Mouse (Mus musculus) stomach, embryonic 15.5 days (tissue): Measurements from ENCODE around the gene Adamts8. TPM values are rescaled to one million over a fixed set of nuclear protein-coding genes. Genes with fewer than 3 reads are reported as not detected.
A peak's percentile ranks its signal among the peaks of the same experiment; 100 is the strongest.

ENCODE experiments used
- ATAC-seq: fragments of 200-750 bp; cut with Nextera tagmentation; 2 replicates; pipeline ENCODE4 v1.8.0; 2017; ENCODE audit warnings: low read depth, moderate number of reproducible peaks, moderate TSS enrichment; ENCODE audit not compliant: insufficient read depth, low FRiP score
- H3K27ac ChIP-seq: fragments of 300-500 bp; sonication (generic); 2 replicates; pipeline ENCODE4 v1.5.1; 2015; ENCODE audit warnings: mild to moderate bottlenecking, inconsistent platforms
- H3K27me3 ChIP-seq: fragments of 300-500 bp; sonication (generic); replicated peaks from 2 replicates; pipeline ENCODE4 v1.6.1; 2015; ENCODE audit warnings: inconsistent platforms
- H3K36me3 ChIP-seq: fragments of 300-500 bp; sonication (generic); 2 replicates; pipeline ENCODE4 v1.6.1; 2015; ENCODE audit warnings: inconsistent platforms
- H3K4me1 ChIP-seq: fragments of 300-500 bp; sonication (generic); 2 replicates; pipeline ENCODE4 v1.6.1; 2015; ENCODE audit warnings: inconsistent platforms
- H3K4me2 ChIP-seq: fragments of 300-500 bp; sonication (generic); 2 replicates; pipeline ENCODE4 v1.6.1; 2015; ENCODE audit warnings: mild to moderate bottlenecking, inconsistent platforms
- H3K4me3 ChIP-seq: fragments of 300-500 bp; sonication (generic); replicated peaks from 2 replicates; pipeline ENCODE4 v1.5.1; 2015; ENCODE audit warnings: inconsistent platforms
- H3K9ac ChIP-seq: fragments of 300-500 bp; sonication (generic); 2 replicates; pipeline ENCODE4 v1.6.1; 2015; ENCODE audit warnings: inconsistent platforms
- H3K9me3 ChIP-seq: fragments of 300-500 bp; sonication (generic); 2 replicates; pipeline ENCODE4 v1.6.1; 2016; ENCODE audit warnings: inconsistent platforms
- WGBS: fragments of 180-500 bp; shearing (Covaris S2); methylation state at CpG from one replicate; pipeline ENCODE4 v1.1.7; 2015; 5-methylcytosine and 5-hydroxymethylcytosine counted together
- polyA plus RNA-seq: library from polyadenylated mRNA; unstranded; fragments of >200 nt; fragmentation: Nextera tagmentation; extraction: Ambion mirVana; gene quantifications from 2 replicates; pipeline ENCODE4 v1.2.1, GENCODE M21; 2015

Adamts8 gene
- polyA plus RNA-seq, 1 experiment from 2014 or later, result 10.5 TPM

- H3K27me3 ChIP-seq, result no peaks in the 10 kb centered on the region
- H3K4me1 ChIP-seq, result no peaks in the 10 kb centered on the region
- no peaks in the 10 kb centered on the region for H3K9me3 ChIP-seq
- ATAC-seq, result peak; percentile 60; the same call in 1 of the 2 replicates
- no peak overlapping the region for H3K9ac ChIP-seq
- H3K36me3 ChIP-seq, result no peaks in the 10 kb centered on the region
- 54% methylated on average over 12 of the region's 12 CpGs for WGBS
- H3K4me3 ChIP-seq, result no peak overlapping the region
- no peak overlapping the region for H3K4me2 ChIP-seq
- H3K27ac ChIP-seq, result no peak overlapping the region
Measured at GRCm38 (mm10) chr9:30996590-30997562, 54.5 kb downstream of the Adamts8 start.

GRCm38 (mm10) chr9:31000641-31001040, 58.3 kb downstream of the Adamts8 start:
- 71% methylated on average over 10 of the region's 10 CpGs for WGBS
- Histone ChIP-seq H3K36me3 (no peaks in the 10 kb centered on the region), H3K4me3 (no peak overlapping the region), H3K4me2 (no peak overlapping the region), H3K9me3 (no peaks in the 10 kb centered on the region), H3K4me1 (no peaks in the 10 kb centered on the region), H3K9ac (no peak overlapping the region), H3K27me3 (no peaks in the 10 kb centered on the region), H3K27ac (no peak overlapping the region)
- ATAC-seq, result no peak

GRCm38 (mm10) chr9:31002528-31002927, 60.2 kb downstream of the Adamts8 start:
- H3K4me2 ChIP-seq, result no peak overlapping the region
- no peak for ATAC-seq
- WGBS, result 86% methylated on average over 4 of the region's 4 CpGs

GRCm38 (mm10) chr9:31009334-31009733, 67.0 kb downstream of the Adamts8 start:
- Histone ChIP-seq H3K27me3 (no peaks in the 10 kb centered on the region), H3K9me3 (no peaks in the 10 kb centered on the region), H3K9ac (no peak overlapping the region), H3K4me3 (no peak overlapping the region), H3K4me2 (no peak overlapping the region), H3K4me1 (no peaks in the 10 kb centered on the region), H3K27ac (no peak overlapping the region), H3K36me3 (no peaks in the 10 kb centered on the region)
- ATAC-seq, result no peak
- WGBS, result 81% methylated on average over 2 of the region's 2 CpGs

More at GRCm38 (mm10) chr9:31002528-31002927, 60.2 kb downstream of the Adamts8 start:
- Histone ChIP-seq H3K4me3 (no peak overlapping the region), H3K4me1 (no peaks in the 10 kb centered on the region), H3K36me3 (no peaks in the 10 kb centered on the region), H3K27me3 (no peaks in the 10 kb centered on the region), H3K9me3 (no peaks in the 10 kb centered on the region), H3K9ac (no peak overlapping the region), H3K27ac (no peak overlapping the region)

GRCm38 (mm10) chr9:31010040-31010439, 67.7 kb downstream of the Adamts8 start:
- Histone ChIP-seq H3K36me3 (no peaks in the 10 kb centered on the region), H3K27ac (no peak overlapping the region), H3K27me3 (no peaks in the 10 kb centered on the region), H3K9ac (no peak overlapping the region), H3K4me3 (no peak overlapping the region), H3K4me1 (no peaks in the 10 kb centered on the region), H3K9me3 (no peaks in the 10 kb centered on the region), H3K4me2 (no peak overlapping the region)
- WGBS, result 58% methylated on average over 3 of the region's 3 CpGs
- no peak for ATAC-seq

GRCm38 (mm10) chr9:31010749-31011148, 68.4 kb downstream of the Adamts8 start:
- no peaks in the 10 kb centered on the region for H3K9me3 ChIP-seq
- H3K4me2 ChIP-seq, result no peak overlapping the region
- no peak overlapping the region for H3K4me3 ChIP-seq
- no peak for ATAC-seq
- no peak overlapping the region for H3K9ac ChIP-seq
- 53% methylated on average over 3 of the region's 3 CpGs for WGBS
- H3K27me3 ChIP-seq, result no peaks in the 10 kb centered on the region
- H3K36me3 ChIP-seq, result no peaks in the 10 kb centered on the region
- no peaks in the 10 kb centered on the region for H3K4me1 ChIP-seq
- H3K27ac ChIP-seq, result no peak overlapping the region

GRCm38 (mm10) chr9:31011533-31011932, 69.2 kb downstream of the Adamts8 start:
- no peak overlapping the region for H3K9ac ChIP-seq
- ATAC-seq, result peak; percentile 31; the same call in 1 of the 2 replicates
- no peak overlapping the region for H3K4me3 ChIP-seq
- H3K4me2 ChIP-seq, result no peak overlapping the region
- H3K9me3 ChIP-seq, result no peaks in the 10 kb centered on the region
- H3K36me3 ChIP-seq, result no peaks in the 10 kb centered on the region
- no peaks in the 10 kb centered on the region for H3K27me3 ChIP-seq
- H3K27ac ChIP-seq, result peak overlapping the region; percentile 13; the same call in 1 of the 2 replicates
- no peaks in the 10 kb centered on the region for H3K4me1 ChIP-seq
- 28% methylated on average over 1 of the region's 1 CpGs for WGBS

GRCm38 (mm10) chr9:31012674-31013073, 70.3 kb downstream of the Adamts8 start:
- no peak for ATAC-seq
- Histone ChIP-seq H3K4me2 (no peak overlapping the region), H3K36me3 (no peaks in the 10 kb centered on the region), H3K27ac (no peak overlapping the region), H3K9ac (no peak overlapping the region), H3K4me1 (no peaks in the 10 kb centered on the region), H3K4me3 (no peak overlapping the region), H3K27me3 (no peaks in the 10 kb centered on the region), H3K9me3 (no peaks in the 10 kb centered on the region)
- WGBS, result 79% methylated on average over 4 of the region's 4 CpGs

- Histone ChIP-seq H3K9me3 (no peaks in the 10 kb centered on the region), H3K9ac (no peak overlapping the region), H3K4me2 (no peak overlapping the region), H3K4me3 (no peak overlapping the region), H3K27ac (no peak overlapping the region), H3K4me1 (no peaks in the 10 kb centered on the region), H3K27me3 (no peaks in the 10 kb centered on the region), H3K36me3 (no peaks in the 10 kb centered on the region)
- no peak for ATAC-seq
- 60% methylated on average over 4 of the region's 4 CpGs for WGBS
Measured at GRCm38 (mm10) chr9:31013415-31013814, 71.1 kb downstream of the Adamts8 start.

Other genes with a start within 250 kb of the Adamts8 start
- 8.5 and 10.4 TPM in 2 replicates for gene Adamts15, start 20.1 kb upstream of the Adamts8 start, polyA plus RNA-seq
- 8.9 and 9.8 TPM in 2 replicates for gene Zbtb44, start 88.1 kb downstream of the Adamts8 start, polyA plus RNA-seq
- 61.4 and 71.8 TPM in 2 replicates for gene St14, start 189.3 kb downstream of the Adamts8 start, polyA plus RNA-seq